Mouse (Mus musculus) adrenal gland, adult 18-20 months (tissue): ENCODE measurements around the gene Neu1. TPM values are rescaled to one million over a fixed set of nuclear protein-coding genes. Genes with fewer than 3 reads are reported as not detected.

Experiments used
- DNase-seq, 2 experiments: peaks; one replicate each; pipeline ENCODE4 v3.0.0; 2021 to 2022; ENCODE audit warnings: low spot score in 2 of 2
- long read RNA-seq, 2 experiments: library from polyadenylated mRNA; stranded (forward); transcript quantifications; one replicate each; pipeline ENCODE4 v2.0.0; 2021
- total RNA-seq, 2 experiments: library from RNA; stranded (reverse); gene quantifications; 1 replicate in 1 of 2; 2 replicates in 1 of 2; pipeline ENCODE4 v1.2.3; 2021

Neu1 gene
- 10 to 100 TPM; 22.5 to 24.3 TPM for total RNA-seq
- long read RNA-seq, experiment 1, transcript Neu1-201 (6 exons, 2,474 nt), result major isoform, 38 of 50 reads
- long read RNA-seq, experiment 1, transcript Neu1-202 (5 exons, 3,619 nt), result minor isoform, 5 of 50 reads
- long read RNA-seq, experiment 1, partial matches to known transcripts, result 0 of 50 reads
- long read RNA-seq, experiment 1, other reads (novel, unspliced or antisense), result 7 of 50 reads
- long read RNA-seq, experiment 2, transcript Neu1-201 (6 exons, 2,474 nt), result major isoform, 118 of 137 reads
- long read RNA-seq, experiment 2, transcript Neu1-202 (5 exons, 3,619 nt), result minor isoform, 5 of 137 reads
- long read RNA-seq, experiment 2, partial matches to known transcripts, result 11 of 137 reads
- long read RNA-seq, experiment 2, other reads (novel, unspliced or antisense), result 3 of 137 reads

DNA sequence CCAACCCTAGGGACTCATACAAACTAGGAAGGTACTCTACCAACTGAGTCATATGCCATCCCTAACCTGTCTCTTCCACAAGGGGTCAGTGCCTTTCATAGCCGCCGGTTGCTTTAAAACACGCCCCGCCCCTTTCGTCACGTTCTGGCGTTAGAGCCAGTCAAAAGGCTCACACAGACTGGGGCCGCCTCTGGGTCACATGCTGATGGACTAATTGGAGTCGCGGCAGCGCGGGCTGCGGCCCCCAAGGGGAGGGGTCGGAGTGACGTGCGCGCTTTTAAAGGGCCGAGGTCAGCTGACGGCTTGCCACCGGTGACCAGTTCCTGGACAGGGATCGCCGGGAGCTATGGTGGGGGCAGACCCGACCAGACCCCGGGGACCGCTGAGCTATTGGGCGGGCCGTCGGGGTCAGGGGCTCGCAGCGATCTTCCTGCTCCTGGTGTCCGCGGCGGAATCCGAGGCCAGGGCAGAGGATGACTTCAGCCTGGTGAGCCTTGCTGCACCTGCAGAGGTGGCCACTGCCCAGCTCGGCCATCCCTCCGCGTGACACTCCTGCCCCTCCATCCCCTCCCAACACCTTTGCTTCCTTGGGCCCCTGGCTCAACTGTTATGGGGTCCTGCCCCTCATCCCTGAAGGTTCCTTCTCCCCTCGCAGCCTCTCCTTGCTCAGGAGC, at the start of gene Neu1:
Neu1 (plus strand) TSS at position 193 of the 674 bp plus-strand sequence.
- peak; percentile 93 to 95 for DNase-seq

DNA sequence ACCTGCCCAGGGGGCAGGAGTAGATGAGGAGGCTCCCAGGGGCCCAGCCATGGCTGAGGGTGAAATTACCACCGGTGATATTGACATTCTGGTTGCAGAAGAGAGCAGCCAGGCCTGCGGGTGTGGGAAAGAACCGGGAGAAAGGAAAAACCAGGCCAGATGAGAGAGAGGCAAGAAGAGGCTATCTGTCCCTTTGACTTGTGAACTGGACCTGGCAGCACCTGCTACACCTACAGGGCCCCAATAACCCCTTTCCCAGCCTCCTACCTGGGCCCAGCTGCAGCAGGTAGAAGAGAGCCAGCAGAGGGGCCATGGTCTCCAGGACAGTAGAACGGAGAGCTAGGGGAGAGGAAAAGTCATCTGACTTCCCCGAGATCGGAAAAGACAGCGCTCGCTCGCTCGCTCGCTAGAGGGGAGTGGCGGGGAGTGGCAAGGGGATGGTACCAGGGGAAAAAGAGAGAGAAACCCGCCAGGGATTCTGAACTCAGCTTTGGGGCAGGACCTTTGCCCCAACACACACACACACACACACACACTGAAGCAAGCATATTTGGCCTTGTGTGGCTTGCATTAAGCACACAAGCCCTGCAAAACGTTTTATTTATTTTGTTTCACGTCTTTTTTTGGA, 49.3 kb upstream of the Neu1 start, which contains the start of gene Gm20547:
Gm20547 (minus strand) TSS at position 360 of the 628 bp plus-strand sequence.
- no peak for DNase-seq

DNA sequence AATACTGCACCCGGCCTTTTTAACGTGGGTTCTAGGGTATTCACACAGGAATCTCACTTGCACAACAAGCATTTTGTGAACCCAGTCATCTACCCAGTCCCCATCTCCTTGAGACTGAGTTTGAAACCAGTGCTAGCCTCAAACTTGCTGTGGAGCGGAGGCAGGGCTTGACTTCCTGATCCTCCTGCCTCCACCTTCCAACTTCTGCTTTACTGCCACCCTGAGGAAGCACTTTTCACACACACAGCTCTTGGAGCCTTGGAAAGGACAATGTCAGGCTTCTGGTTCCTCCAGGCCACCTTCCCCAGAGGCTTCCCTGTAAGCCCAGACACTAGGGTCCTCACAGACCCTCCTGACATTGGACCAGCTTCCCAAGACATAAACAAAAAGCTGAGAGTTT, 47.7 kb upstream of the Neu1 start:
- DNase-seq, result no peak

DNA sequence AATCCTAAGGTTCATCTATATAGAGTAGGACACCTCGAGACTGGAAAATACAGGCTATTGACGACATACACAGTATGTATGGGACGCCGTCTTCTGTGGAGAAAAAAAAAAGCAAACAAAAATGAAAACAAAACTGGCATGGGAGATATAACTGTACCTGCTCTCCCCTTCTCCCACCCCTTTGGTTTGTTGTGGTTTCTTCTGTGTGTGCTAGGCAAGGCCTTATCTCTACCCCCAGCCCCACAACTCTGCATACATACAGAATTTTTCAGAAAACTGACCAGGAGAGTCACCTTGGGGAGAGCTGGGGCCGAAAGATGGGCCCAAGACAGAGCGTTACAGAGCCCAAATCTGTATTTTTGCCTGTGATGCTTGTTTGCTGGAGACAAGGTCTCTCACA, 46.3 kb upstream of the Neu1 start:
- no peak for DNase-seq

DNA sequence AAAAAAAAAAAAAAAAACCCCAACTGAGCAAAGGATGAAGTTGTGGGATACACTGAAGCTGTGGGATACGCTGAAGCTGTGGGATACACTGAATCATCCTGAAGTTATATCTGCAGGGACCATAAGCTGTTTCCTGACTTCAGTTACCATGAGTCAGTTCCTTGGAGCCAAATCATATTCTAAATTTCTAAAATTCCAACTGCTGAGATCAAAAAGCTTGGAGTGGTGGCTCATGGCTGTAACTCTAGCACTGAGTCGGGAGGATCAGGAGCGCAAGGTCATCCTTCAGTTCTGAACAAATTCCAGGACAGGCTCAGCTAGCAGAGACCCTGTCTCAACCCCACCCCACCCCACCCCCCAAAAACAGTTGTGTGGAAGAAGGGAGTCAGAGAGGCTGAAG, 45.4 kb upstream of the Neu1 start:
- no peak for DNase-seq

DNA sequence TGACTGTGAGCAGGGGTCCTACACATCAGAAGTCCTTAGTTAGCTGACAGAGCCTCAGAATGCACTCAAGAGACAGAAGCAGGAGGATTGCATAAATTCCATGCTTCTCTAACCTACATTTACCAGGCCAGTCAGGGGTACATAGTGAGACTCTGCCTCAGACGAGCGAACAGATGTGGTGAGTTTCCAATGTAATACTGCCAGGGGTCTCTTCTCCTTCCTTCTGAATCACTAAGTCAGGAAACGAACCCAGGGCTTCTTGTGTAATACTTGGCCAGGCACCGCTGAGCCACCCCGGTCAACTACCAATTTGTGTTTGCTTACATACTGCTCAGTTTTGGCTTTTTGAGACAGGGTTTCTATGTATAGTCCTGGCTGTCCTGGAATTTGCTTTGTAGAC, 43.1 kb upstream of the Neu1 start:
- DNase-seq, result no peak

DNA sequence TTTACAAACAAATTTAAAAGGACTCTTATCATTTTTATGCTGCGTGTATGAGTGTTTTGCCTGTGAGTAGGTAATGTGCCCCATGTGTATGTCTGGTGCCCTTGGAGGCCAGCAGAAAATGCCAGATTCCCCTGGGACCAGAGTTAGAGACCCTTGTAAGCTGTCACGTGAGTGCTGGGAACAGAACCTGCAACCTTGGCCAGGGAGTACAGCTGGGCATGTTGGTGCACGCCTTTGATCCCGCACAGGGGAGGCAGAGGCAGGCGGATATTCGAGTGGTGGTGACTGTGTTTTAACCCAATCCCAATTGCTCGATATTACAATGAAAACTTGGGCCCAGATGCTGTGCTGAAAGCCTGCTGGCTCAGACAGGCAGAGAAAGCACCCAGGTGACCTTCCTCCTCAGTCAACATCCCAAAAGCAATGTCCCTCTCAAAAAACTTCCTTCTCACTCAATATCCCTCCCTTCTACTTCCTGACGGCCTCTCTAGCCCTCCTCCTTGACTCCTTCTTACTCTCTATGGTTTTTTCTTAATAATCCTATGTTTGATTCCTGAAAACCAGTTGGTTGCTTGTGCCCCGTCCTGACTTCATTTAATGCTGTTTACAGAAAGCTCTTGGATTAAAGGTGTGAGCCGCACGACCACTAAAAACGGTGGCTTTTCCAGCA, 40.8 kb upstream of the Neu1 start:
- DNase-seq, result no peak

DNA sequence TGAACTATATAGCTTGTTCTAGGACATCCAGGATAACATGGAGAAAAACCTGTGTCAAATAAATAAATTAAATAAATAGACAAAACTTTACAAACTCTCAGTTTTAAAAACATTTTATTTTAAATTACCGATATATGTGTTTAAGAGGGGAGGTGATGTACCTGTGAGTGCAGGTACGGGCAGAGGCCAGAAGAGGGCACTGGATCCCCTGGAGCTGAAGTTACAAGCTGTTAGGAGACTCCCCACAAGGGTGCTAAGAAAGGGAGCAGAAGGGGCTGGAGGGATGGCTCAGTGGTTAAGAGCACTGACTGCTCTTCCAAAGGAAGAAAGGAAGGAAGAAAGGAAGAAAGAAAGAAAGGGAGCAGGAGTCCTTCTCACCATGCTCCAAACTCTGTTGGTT, 39.7 kb upstream of the Neu1 start:
- DNase-seq, result no peak

DNA sequence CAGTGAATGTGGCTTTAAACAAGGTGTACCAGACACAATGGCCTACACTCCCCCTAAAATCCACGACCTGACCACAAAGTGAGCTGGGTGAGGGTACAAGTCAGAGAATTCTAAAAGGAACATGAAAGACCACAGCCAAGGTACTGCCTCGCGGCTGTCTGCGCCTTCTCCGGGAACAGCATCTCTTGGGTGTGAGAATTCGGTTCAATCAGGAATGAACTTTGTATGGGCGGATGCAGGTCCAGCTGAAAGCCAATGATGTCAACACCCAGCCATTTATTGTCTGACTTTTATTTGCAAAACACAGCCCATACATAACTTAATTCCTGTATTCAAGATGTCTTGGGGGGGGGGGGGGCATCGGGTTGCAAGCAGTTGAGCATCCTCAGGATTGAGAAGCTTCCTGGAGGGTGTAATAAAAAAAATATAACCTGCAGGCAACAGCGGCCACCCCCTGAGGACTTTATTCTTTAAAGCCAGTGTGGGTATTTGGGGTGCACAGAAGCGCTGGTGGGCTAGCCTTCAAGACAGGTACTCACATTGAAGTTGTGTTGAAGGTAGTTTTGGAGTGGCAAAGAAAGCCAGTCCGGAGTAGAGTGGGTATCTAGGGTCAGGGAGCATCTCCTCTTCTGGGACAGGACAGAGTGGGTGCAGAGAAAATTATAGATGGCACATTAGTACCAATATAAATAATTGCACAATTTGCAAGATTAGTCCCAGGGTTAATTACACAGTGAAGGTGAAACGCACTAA, 37.8 kb upstream of the Neu1 start:
- DNase-seq, result no peak

DNA sequence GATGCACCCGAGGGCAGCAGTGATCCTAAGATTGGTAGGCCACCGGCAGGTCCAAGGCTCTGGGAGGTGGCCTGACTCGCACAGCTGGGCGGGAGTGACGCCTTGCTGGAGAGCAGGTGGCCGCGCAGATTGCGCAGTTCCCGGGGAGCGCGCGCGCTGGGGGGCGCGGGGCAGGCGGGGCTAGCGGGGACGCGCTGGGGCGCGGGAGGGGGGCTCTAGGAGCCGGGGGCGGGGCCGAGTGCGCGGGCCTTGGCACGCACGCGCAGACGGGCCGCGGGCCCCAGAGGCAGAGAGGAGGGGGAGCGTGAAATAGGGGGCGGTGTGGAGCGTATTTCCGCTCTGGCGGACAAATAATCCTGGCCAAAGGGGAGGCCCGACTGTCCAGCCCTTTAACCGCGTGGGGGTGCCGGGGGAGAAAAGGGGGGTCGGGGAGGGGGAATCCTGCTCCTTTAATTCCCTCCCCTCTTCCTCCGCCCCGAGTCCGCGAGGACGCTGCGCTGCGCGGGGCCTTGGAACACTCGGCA, 36.9 kb upstream of the Neu1 start:
- DNase-seq, result peak; percentile 95 to 96

DNA sequence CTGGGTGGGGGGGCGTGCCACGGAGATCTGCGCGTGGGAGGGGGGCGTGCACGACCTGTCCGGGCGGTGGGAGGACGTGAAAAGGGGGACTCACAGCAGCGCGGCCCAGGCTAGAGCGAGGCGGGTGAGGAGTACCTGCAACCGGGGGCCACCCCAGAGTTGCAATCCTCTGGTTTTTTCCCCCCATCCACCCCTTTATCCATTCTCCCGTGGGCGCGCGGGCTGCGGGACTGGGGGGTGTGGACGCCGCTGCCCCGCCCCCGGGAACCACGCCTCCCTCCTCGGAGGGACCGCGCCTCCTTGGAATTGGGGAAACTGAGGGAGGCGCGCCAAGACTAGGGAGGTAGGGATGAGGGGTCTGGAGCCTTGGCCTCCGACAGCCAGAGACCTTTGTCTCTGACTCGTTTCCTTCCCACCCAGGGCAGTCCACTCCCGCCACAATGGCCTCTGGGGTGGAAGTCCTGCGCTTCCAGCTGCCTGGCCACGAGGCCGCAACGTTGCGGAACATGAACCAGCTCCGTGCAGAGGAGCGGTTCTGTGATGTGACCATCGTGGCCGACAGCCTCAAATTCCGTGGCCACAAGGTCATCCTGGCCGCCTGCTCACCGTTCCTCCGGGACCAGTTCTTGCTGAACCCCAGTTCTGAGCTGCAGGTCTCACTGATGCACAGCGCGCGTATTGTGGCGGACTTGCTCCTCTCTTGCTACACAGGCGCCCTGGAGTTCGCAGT, 36.1 kb upstream of the Neu1 start:
- DNase-seq, result peak; percentile 72 to 74

DNA sequence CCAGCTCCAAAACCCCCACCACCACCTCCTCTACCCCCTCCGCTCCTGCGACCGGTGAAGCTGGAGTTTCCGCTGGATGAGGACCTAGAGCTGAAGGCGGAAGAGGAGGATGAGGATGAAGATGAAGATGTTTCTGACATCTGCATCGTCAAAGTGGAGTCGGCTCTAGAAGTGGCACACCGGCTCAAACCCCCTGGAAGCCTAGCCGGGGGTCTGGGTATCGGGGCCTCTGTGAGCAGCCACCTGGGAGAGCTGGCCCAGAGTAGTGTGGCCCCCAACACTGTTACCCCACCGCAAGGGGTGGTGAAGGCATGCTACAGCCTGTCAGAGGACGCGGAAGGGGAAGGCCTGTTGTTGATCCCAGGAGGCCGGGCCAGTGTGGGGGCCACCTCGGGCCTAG, 35.3 kb upstream of the Neu1 start:
- DNase-seq, result no peak

DNA sequence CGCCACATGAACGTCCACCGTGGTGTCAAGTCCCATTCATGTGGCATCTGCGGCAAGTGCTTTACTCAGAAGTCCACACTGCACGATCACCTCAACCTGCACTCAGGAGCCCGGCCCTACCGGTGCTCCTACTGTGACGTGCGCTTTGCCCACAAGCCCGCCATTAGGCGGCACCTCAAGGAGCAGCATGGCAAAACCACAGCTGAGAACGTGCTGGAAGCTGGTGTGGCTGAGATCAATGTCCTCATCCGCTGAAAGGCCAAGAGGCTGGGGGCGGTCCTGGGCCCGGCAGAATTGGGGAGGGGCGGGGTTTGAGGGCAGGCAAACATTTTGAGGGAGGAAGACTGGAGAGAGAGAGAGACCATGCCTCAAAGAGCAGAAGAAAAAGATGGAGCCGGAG, 34.7 kb upstream of the Neu1 start:
- DNase-seq, result no peak

DNA sequence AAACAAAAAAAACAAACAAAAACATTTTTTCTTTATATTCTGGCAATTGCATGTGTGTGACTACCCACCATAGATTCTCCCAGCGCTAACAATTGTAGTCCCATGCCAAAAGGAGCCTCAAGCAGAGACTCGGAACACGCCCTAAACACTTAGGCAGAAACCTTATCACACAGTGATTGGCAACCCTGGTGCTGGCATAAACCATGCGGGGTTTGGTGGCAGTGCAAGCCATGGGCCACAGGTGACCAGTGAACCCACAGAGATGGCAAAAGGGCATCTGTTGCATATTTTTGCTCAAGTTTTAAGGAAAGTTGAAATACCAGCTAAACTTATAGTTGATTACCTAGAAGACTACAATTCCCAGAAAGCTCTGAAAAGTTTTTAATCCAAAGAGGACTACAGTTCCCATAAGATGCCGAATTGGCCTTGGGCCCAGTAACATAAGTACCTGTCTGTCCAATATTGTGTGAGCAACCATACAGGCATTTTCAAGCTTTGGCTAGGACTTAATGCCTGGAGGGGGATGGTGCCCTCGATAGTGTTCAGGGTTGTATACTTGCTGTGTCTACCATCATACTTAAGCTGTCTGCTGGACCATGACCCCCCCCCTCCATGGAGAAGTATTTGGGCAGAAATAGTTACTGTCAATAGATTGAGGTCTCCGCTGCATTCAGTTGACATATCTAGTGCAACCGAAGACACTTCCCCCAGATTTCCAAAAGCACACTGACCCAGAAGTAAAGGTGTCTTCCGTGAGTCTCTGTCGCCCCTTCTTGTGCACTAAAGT, 33.5 kb upstream of the Neu1 start:
- DNase-seq, result no peak

DNA sequence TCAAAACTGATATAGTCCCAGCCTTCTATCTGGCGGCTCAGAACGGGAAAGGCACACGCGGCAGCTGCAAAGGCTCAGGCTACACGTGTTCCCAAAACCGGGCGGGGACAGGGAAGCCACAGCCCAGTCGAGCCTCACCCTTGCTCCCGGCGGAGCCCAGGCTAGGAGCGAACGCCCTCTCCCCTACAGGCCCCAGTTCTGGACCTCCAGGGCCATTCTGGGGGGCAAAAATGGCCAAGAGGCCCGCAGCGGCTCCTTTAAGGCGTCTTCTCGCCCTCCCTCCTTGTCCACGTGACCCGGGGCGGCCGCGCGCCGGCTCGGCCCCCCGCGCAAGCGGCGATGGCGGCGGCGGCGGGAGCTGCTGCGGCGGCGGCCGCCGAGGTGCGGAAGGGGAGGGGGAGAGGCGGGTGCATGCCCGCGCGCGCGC, 32.9 kb upstream of the Neu1 start, which contains the start of the genes C2 and Ehmt2:
C2 (minus strand) TSS at position 106 of the 427 bp plus-strand sequence.
Ehmt2 (plus strand) TSS at position 310 of the 427 bp plus-strand sequence.
- peak; percentile 84 to 85 for DNase-seq

DNA sequence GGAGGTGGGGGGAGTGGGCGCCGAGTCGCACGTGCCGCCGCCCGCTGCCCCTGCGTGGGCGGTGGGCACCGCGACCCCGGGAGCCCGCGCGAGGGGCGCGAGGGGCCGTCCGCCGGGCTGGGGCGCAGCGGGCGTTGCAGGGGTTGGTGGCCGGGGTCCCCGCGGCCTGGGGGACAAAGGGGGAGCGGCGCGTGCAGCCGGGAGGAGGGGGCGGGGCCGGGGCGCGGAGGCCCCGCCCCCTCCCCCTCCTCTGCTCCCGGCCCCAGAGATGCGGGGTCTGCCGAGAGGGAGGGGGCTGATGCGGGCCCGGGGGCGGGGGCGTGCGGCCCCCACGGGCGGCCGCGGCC, 32.4 kb upstream of the Neu1 start:
- no peak for DNase-seq

DNA sequence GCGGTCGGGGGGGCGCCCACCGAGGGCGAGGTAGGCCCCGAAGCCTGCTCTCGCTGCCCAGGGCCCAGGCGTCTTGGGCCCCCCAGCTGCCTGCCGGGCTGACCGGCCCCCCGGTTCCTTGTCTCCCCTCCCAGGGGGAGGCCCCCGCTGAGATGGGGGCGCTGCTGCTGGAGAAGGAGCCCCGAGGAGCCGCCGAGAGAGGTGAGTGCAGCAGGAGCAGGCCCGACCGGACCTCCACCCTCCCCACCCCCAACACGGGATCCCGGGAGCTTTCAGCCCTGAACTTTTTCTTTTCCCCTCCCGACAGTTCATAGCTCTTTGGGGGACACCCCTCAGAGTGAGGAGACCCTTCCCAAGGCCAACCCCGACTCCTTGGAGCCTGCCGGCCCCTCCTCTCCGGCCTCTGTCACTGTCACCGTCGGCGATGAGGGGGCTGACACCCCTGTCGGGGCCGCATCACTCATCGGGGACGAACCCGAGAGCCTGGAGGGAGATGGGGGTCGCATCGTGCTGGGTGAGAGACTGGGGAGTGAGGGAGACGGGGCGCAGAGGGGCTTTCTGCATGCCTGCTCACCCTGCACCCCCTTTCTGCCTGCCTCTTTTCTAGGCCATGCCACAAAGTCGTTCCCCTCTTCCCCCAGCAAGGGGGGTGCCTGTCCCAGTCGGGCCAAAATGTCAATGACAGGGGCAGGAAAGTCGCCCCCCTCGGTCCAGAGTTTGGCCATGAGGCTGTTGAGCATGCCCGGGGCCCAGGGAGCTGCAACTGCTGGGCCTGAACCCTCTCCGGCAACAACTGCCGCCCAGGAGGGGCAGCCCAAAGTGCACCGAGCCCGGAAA, 31.8 kb upstream of the Neu1 start:
- peak; percentile 60 for DNase-seq

DNA sequence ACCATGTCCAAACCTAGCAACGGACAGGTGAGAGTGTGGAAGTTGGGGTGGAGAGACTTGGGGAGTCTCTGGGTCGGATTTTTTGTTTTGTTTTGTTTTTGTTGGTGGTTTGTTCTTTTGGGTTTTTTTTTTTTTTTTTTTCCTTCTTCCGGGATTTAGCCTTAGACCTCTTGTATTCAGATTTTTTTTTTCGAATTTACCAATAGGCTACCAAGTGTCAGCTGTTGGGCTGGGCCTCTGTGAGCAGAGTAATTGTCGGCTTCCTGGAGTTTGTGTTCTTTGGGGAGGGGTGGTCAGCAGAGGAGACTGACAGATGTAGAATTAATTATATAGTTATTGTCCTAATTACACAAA, 31.2 kb upstream of the Neu1 start:
- DNase-seq, result no peak
